Mouse (Mus musculus): ENCODE data around the gene Slc25a35. TPM values are rescaled to one million over a fixed set of nuclear protein-coding genes. Genes with fewer than 3 reads are reported as not detected.
"Not testable (repeated sequence)": the region's sequence is repeated elsewhere in the genome, so short reads cannot be mapped to it uniquely, and the experiment has no call there.

Slc25a35 gene
- total RNA-seq, 2 experiments from 2014 or later, result 0.94 to 8.3 TPM

DNA sequence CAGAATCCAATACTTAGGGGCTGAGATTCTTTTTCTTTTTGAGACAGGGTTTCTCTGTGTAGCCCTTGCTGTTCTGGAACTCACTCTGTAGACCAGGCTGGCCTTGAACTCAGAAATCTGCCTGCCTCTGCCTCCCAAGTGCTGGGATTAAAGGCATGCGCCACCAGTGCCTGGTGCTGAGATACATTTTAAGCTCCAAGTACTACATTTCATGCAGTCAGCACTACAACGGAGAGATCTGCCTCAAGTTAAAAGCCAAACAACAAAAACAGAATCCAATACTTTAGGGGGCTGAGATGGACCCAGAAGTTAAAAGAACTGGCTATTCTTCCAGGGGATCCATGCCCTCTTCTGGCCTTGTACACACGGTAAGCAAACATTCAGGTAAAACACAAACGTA, 34.9 kb downstream of the Slc25a35 start:
- not testable (repeated sequence) for ATAC-seq (replicated peaks; ENCODE audit: low FRiP score, poor library complexity, severe bottlenecking)

DNA sequence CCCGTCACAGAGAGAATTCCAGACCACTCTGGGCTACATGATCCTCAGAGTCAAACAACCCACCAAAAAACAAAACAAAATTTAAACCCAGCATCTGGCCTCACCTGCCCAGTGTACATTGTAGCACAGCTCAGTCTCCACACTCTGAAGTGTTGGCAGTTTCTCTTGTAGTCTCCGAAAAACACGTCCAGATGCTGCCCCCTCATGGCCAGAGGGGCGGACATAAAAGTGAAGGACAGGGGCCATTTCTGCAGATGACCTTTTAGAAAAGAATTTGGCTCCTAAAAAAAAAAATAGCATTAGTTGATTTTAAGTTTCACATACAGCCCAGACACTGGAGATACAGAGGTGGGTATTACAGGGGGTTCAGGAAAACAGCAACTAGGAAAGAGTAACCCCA, 35.7 kb downstream of the Slc25a35 start:
- no peak for ATAC-seq (replicated peaks; ENCODE audit: low FRiP score, poor library complexity, severe bottlenecking)

DNA sequence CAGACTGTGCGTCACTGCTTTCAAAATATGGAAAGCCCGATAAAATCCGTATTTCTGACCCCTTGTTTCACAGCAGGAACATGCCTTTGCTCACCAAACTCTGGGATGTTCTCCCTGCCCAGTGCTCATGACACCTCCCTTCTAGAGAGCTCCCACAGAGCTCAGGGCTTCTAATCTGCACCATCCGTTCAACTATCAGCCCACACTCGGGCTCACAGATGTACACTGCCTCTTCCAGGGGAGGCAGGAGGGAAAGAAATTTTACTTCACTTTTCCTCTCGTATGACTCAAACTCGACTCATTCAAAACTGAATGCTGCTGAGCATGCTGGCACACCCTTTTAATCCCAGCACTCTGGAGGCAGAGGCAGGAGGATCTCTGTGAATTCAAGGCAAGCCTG, 37.3 kb downstream of the Slc25a35 start:
- peak; percentile 60 for ATAC-seq (replicated peaks; ENCODE audit: low FRiP score, poor library complexity, severe bottlenecking)

DNA sequence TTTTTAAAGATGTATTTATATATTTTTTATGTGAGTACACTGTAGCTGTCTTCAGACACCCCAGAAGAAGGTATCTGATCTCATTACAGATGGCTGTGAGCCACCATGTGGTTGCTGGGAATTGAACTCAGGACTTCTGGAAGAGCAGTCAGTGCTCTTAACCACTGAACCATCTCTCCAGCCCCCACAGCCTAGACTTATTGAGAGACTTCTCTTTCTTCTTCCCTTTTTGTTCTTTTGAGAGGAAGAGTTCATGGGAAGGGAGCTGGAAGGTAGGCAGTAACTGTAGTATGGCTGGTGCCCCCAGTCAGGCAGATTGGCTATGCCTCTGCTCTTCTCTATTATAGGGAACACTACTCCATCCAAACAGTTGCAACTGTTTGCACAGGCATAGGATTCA, 38.6 kb downstream of the Slc25a35 start:
- not testable (repeated sequence) for ATAC-seq (replicated peaks; ENCODE audit: low FRiP score, poor library complexity, severe bottlenecking)

DNA sequence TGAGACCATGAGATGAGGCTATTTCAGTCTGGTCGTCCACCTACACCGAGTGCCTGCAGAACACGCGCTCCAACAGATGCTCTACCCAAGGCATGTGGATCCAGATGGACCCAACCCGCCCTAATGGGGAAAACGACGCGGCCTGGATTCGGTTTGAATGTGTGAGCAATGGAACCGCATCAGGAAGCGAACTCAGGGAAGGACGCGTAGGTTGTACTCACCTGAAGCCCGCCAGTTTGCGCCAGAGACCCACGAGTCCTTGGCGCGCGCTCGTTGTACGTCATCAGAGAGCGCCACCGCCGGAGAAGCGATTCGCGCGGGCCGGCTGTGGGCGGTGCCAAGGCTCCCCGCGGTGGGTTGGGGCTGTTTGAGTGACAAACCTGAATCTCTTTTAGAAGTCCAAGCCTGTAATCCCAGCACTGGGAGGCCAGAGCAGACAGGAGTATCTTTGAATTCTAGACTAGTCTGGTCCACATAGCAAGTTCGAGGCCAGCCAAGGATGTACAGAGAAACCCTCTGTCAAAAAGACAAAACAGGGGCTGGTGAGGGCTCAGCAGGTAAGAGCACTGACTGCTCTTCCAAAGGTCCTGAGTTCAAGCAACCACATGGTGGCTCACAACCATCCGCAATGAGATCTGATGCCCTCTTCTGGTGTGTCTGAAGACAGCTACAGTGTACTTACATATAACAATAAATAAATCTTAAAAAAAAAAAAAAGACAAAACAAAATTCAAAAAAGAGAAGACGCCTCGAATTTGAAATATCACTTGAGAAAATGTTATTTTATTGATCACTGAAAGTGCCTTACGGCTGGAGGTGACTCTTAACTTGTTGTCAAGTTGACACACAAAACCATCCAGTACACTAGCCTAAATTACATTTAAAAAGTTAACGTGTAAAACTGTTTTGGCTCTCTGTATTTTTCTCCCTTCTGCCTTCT, 40.5 kb downstream of the Slc25a35 start, which contains the start of gene Pfas:
Gene Pfas (minus strand): TSS at position 279 of the 940 bp plus-strand sequence.
- peak; percentile 74 for ATAC-seq (replicated peaks; ENCODE audit: low FRiP score, poor library complexity, severe bottlenecking)

DNA sequence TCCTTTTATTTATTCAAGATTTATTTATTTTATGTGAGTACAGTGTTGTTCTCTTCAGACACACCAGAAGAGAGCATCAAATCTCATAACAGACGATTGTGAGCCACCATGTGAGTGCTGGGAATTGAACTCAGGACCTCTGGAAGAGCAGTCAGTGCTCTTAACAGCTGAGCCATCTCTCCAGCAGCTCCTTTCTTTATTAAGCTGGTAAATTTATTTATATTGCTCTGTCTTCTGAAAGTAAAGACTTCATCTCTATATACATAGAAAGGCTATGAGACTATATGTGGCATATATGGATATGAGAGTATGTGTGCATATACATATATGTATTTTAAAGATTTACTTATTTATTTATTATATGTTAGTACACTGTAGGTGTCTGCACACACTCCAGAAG, 41.6 kb downstream of the Slc25a35 start:
- no peak for ATAC-seq (replicated peaks; ENCODE audit: low FRiP score, poor library complexity, severe bottlenecking)

DNA sequence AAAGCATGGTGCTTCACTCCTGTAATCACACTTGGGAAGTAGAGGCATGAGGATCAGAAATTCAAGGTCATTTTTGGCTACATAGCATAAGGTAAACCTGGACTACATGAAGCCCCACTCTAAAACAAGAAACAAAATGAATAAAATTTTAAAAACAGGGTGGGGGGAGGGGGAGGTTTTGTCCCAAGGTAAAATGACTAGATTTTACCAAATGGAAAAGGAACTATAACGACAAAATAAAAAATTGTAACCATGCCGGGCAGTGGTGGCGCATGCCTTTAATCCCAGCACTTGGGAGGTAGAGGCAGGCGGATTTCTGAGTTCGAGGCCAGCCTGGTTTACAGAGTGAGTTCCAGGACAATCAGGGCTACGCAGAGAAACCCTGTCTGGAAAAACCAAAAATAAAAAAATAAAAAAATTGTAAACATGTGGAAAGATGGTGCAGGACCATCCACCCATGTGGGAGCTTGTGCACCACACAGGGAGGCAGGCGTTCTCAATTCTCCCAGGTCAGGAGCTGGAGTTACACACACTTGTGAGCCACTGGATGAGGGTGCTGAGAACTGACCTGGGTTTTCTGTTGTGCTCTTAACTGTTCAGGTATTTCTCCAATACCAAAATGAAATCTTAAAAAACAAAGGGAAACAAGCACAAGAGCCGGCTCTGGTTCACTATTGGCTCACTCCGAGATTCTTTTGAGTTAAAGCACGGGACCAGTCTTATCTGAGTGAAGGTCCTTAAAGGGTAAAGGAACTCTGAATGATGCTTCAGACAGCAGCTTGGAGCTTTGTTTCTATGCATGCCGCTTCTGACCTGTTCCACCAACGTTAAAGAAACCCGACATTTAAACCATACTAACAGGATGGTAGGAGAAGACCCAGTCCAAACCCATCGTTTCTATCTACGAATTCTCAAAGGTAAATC, 42.7 kb downstream of the Slc25a35 start:
- ATAC-seq (replicated peaks; ENCODE audit: low FRiP score, poor library complexity, severe bottlenecking), result no peak

DNA sequence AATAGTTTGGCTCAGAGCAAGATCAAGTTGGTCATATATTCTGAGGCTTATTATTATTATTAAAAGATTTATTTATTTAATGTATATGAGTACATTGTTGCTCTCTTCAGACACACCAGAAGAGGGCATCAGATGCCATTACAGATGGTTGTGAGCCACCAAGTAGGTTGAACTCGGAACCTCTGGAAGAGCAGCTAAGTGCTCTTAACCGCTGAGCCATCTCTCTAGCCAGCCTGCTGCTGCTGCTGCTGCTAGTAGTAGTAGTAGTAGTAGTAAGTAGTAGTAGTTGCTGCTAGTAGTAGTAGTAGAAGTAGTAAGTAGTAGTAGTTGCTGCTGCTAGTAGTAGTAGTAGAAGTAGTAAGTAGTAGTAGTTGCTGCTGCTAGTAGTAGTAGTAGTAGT, 43.5 kb downstream of the Slc25a35 start:
- peak; percentile 21 for ATAC-seq (replicated peaks; ENCODE audit: low FRiP score, poor library complexity, severe bottlenecking)

DNA sequence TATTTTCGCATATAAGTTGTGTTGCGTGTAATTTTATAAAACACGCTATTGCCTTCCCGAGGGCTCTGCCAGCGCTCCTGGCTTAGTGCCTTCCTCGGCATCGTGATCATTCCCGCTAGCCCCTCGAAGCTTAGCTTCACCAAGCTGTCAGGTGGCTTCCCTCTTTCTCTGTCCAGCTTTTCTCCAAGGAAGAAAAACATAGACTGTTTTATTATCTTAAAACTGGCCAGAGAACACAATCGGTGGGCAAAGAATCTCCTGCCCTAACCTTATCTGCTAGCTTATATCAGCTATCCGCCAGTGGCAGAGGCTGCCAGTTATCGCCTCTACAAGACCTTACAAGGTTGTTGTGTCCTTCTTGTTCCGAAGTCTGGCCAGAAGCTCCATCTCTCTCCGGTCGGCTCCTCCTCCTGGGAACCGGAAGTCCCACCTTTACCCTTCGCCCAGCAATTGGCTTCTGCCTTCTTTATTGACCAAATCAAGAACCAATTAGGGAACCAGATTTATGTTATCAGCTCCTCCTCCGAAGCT, 44.2 kb downstream of the Slc25a35 start:
- ATAC-seq (replicated peaks; ENCODE audit: low FRiP score, poor library complexity, severe bottlenecking), result peak; percentile 80

DNA sequence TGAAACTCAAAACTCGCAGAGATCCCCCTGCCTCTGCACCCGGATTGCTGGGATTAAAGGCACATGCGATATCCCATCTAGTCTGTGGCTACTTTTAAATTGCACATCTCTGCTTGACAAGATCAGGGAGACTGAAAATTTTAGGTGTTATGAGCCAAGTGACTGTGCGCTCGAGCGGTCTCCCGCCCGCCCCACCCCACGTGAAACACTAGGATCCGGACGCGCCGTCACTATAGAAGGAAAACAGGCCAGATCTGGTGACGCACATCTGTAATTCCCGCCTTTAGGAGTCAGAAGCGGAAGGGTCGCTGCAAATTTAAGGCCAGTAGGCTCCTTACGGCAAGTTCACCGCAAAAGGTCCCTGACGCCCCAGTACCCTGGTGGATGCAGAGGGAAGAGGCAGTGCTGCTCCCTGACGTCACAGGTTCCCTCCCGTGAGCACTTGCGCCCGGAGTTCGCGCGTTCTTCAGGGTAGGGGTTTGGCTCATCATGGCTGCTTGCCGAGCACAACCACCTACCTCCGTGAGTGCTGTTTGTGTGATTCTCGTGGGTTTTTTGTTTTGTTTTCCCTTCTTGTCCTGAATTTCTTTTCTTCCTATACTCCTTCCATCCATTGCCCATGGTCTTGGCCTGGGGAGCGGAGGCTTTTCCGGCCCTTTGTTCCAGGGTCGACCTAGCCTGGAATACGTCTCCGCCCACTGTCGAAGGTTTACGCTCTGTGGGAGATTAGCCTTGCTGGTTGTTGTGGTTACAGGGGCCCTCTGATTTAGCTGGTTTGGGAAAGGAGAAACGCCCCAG, 47.9 kb downstream of the Slc25a35 start, which contains the start of gene Ctc1:
Gene Ctc1 (plus strand): TSS at position 268 of the 798 bp plus-strand sequence.
- peak; percentile 88 for ATAC-seq (replicated peaks; ENCODE audit: low FRiP score, poor library complexity, severe bottlenecking)

DNA sequence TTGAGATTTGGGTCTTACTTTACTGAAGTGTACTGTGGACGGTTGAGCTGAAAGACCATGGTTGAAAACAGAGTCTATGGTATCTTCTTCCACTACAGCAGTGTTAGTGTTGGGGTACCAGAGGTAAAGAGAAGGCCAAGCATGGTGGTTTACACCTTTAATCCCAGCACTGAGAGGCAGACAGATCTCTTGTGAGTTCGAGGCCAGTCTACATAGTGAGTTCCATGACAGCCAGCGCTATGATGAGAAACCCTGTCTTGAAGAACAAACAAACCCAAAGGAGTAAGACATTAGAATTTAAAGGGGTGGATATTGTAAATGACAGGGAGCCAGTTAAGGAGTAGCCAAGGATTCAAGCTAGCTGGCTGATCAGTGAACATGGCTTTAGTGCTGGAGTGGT, 48.8 kb downstream of the Slc25a35 start:
- ATAC-seq (replicated peaks; ENCODE audit: low FRiP score, poor library complexity, severe bottlenecking), result no peak

DNA sequence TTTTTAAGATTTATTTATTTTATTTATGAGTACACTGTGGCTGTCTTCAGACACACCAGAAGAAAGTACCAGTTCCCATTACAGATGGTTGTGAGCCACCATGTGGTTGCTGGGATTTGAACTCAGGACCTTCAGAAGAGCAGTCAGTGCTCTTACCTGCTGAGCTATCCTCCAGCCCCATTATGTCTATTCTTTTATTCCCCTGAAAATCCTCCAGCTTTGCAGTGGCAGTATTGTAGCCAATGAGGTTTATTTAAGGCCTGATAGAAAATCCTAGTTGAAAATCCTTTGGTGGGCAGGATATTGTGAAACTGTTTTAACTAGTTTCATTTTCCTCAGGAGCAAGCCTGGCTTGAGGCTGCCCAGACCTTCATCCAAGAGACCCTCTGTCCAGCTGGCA, 52.8 kb downstream of the Slc25a35 start:
- no peak for ATAC-seq (replicated peaks; ENCODE audit: low FRiP score, poor library complexity, severe bottlenecking)

Other genes with a start within 250 kb of the Slc25a35 start
- gene Ndel1, start 96.3 kb upstream of the Slc25a35 start, total RNA-seq (2015; ENCODE audit: low replicate concordance), result 26.3 and 30.7 TPM in 2 replicates
- gene Ndel1, start 96.3 kb upstream of the Slc25a35 start, total RNA-seq (2017; ENCODE audit: low replicate concordance), result 54.4 and 55.6 TPM in 2 replicates
- not detected in 2 replicates for gene Rnf222, start 79.6 kb upstream of the Slc25a35 start, total RNA-seq (2015; ENCODE audit: low replicate concordance)
- not detected in 2 replicates for gene Rnf222, start 79.6 kb upstream of the Slc25a35 start, total RNA-seq (2017; ENCODE audit: low replicate concordance)
- gene Rpl26, start 66.5 kb upstream of the Slc25a35 start, total RNA-seq (2015; ENCODE audit: low replicate concordance), result 757 and 872 TPM in 2 replicates
- gene Rpl26, start 66.5 kb upstream of the Slc25a35 start, total RNA-seq (2017; ENCODE audit: low replicate concordance), result 762 and 834 TPM in 2 replicates
- gene Odf4, start 41.0 kb upstream of the Slc25a35 start, total RNA-seq (2015; ENCODE audit: low replicate concordance), result not detected in 2 replicates
- not detected in 2 replicates for gene Odf4, start 41.0 kb upstream of the Slc25a35 start, total RNA-seq (2017; ENCODE audit: low replicate concordance)
- not detected in 2 replicates for gene Arhgef15, start 10.7 kb upstream of the Slc25a35 start, total RNA-seq (2015; ENCODE audit: low replicate concordance)
- not detected in 2 replicates for gene Arhgef15, start 10.7 kb upstream of the Slc25a35 start, total RNA-seq (2017; ENCODE audit: low replicate concordance)
- 11.5 and 18.8 TPM in 2 replicates for gene Rangrf, start 7.1 kb downstream of the Slc25a35 start, total RNA-seq (2015; ENCODE audit: low replicate concordance)
- 5.0 and 16.0 TPM in 2 replicates for gene Rangrf, start 7.1 kb downstream of the Slc25a35 start, total RNA-seq (2017; ENCODE audit: low replicate concordance)
- 19.6 and 51.7 TPM in 2 replicates for gene Pfas, start 40.3 kb downstream of the Slc25a35 start, total RNA-seq (2015; ENCODE audit: low replicate concordance)
- gene Pfas, start 40.3 kb downstream of the Slc25a35 start, total RNA-seq (2017; ENCODE audit: low replicate concordance), result 18.3 and 36.7 TPM in 2 replicates
- 14.4 and 26.5 TPM in 2 replicates for gene Ctc1, start 47.8 kb downstream of the Slc25a35 start, total RNA-seq (2015; ENCODE audit: low replicate concordance)
- gene Ctc1, start 47.8 kb downstream of the Slc25a35 start, total RNA-seq (2017; ENCODE audit: low replicate concordance), result 6.4 and 8.9 TPM in 2 replicates
- 32.9 and 35.3 TPM in 2 replicates for gene Aurkb, start 77.5 kb downstream of the Slc25a35 start, total RNA-seq (2015; ENCODE audit: low replicate concordance)
- gene Aurkb, start 77.5 kb downstream of the Slc25a35 start, total RNA-seq (2017; ENCODE audit: low replicate concordance), result 74.0 and 102 TPM in 2 replicates
- 2.5 and 3.1 TPM in 2 replicates for gene Borcs6, start 91.6 kb downstream of the Slc25a35 start, total RNA-seq (2015; ENCODE audit: low replicate concordance)
- 1.0 and 4.7 TPM in 2 replicates for gene Borcs6, start 91.6 kb downstream of the Slc25a35 start, total RNA-seq (2017; ENCODE audit: low replicate concordance)
- 2.3 and 6.1 TPM in 2 replicates for gene Tmem107, start 102.7 kb downstream of the Slc25a35 start, total RNA-seq (2015; ENCODE audit: low replicate concordance)
- gene Tmem107, start 102.7 kb downstream of the Slc25a35 start, total RNA-seq (2017; ENCODE audit: low replicate concordance), result 2.9 and 3.9 TPM in 2 replicates
- 50.3 and 58.7 TPM in 2 replicates for gene Vamp2, start 120.4 kb downstream of the Slc25a35 start, total RNA-seq (2015; ENCODE audit: low replicate concordance)
- 12.4 and 17.8 TPM in 2 replicates for gene Vamp2, start 120.4 kb downstream of the Slc25a35 start, total RNA-seq (2017; ENCODE audit: low replicate concordance)
- 2.3 and 3.1 TPM in 2 replicates for gene Per1, start 127.1 kb downstream of the Slc25a35 start, total RNA-seq (2015; ENCODE audit: low replicate concordance)
- gene Per1, start 127.1 kb downstream of the Slc25a35 start, total RNA-seq (2017; ENCODE audit: low replicate concordance), result 1.7 and 1.9 TPM in 2 replicates
- gene Hes7, start 152.3 kb downstream of the Slc25a35 start, total RNA-seq (2015; ENCODE audit: low replicate concordance), result not detected in 2 replicates
- gene Hes7, start 152.3 kb downstream of the Slc25a35 start, total RNA-seq (2017; ENCODE audit: low replicate concordance), result not detected in 2 replicates
- gene 9130213A22Rik, start 154.5 kb downstream of the Slc25a35 start, total RNA-seq (2015; ENCODE audit: low replicate concordance), result not detected in 2 replicates
- not detected in 2 replicates for gene 9130213A22Rik, start 154.5 kb downstream of the Slc25a35 start, total RNA-seq (2017; ENCODE audit: low replicate concordance)
- gene Aloxe3, start 157.8 kb downstream of the Slc25a35 start, total RNA-seq (2015; ENCODE audit: low replicate concordance), result not detected in 2 replicates
- 0.51 TPM in 1 of 2 replicates, not detected in the other for gene Aloxe3, start 157.8 kb downstream of the Slc25a35 start, total RNA-seq (2017; ENCODE audit: low replicate concordance)
- gene Alox12b, start 188.9 kb downstream of the Slc25a35 start, total RNA-seq (2015; ENCODE audit: low replicate concordance), result not detected in 2 replicates
- gene Alox12b, start 188.9 kb downstream of the Slc25a35 start, total RNA-seq (2017; ENCODE audit: low replicate concordance), result not detected in 2 replicates
- gene Alox8, start 229.7 kb downstream of the Slc25a35 start, total RNA-seq (2015; ENCODE audit: low replicate concordance), result not detected in 2 replicates
- 0.34 TPM in 1 of 2 replicates, not detected in the other for gene Alox8, start 229.7 kb downstream of the Slc25a35 start, total RNA-seq (2017; ENCODE audit: low replicate concordance)

Measured in erythroblast, adult 5-6 weeks (primary cell).